Mouse (Mus musculus) retina, embryonic 14.5 days (tissue): Measurements from ENCODE around the gene Tmco4.
A peak's percentile ranks its signal among the peaks of the same experiment; 100 is the strongest.

Experiments
- DNase-seq: peaks from one replicate; pipeline ENCODE4 v3.0.0-alpha.2; 2015; ENCODE audit warnings: low spot score

Tmco4 gene

DNA sequence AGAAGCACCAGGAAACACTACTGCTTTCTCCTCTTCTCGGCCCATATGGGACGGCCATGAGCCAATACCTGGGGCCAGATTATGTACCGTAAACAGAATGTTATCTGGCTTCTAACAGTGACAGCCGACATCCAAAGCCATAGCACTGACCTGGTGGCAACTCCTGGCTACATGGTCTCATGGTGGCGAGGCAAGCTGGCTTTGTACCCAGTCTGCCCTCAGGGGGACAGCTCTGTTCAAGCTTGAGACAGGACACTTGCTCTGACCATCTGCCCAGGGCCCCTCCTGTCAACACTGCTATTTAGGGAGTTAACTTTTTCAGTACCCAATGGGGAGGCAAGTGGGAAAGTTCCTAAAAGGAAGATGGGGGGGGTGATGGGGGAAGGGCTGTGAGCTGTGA is 84.6 kb downstream of the Tmco4 start:
- DNase-seq: no peak

DNA sequence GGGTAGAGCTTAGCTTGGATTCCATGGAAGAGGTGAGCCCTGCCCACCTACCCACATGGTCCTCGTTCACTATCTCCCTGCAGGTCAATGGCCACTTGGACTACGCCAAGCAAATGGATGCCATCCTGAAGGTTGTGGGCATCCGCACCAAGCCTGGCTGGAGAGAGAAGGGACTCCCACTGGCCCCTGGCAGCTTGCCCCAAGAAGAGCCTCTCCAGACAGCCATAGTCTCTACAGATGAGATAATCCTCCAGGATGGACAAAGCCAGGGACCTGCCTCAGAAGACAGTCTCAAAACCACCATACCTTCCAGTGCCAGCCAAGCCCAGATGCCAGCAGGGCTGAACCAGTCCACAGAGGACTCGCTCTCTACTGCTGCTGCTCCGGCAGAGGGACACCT is 85.3 kb downstream of the Tmco4 start:
- DNase-seq: no peak

DNA sequence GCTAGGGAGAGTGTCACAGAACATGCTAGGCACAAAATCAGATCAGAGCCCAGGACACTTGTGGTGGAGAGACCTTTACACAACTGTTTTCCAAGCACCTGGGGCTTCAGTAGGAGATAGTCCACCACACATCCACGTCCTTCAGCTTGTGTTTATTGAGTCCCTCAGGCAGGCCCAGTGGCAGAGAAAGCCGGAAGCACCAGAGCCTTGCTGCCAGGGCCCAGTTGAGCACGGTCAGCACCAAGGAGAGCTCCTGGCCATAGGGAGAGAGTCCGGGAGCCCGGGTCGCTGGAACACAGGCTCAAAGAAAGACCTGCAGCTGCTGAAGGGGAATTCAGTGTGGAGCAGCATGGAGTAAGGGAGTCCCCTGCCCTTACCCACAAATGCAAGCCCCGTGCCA is 86.9 kb downstream of the Tmco4 start:
- peak; percentile 64 for DNase-seq

DNA sequence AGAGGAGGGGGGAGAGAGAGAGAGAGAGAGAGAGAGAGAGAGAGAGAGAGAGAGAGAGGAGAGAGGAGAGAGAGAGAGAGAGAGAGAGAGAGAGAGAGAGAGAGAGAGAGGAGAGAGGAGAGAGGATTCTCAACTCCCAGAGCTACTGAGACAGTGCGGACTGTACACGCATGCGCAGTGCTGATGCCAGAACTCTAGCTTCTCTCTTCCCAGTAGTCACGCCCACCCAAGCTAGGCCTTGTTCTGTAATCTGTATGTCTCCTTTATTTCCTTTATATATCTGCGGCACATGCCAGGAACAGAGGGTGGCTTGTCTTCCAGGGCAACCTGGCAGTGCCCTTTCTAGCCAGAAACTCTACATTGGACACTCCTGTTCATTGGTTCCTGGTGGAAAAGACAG is 92.1 kb downstream of the Tmco4 start:
- no peak for DNase-seq

DNA sequence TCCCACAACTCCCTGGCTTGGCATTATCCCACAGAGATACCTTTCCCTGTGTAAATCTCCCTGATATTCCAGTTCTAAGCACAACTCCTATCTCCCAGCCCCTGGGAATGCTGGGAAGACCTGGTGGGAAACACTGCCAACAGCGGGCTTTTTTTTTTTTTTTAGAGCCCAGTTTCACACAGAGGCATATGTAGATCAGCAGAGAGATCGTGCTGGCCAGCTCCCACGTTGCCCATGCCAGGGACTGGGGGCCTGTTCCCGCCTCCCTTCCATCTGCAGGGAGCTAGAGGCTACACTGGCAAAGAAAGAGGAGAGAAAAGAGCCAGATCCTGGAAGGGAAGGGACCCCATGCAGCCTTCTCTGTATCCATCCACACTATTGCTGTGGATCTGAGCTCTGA is 95.6 kb downstream of the Tmco4 start:
- no peak for DNase-seq

DNA sequence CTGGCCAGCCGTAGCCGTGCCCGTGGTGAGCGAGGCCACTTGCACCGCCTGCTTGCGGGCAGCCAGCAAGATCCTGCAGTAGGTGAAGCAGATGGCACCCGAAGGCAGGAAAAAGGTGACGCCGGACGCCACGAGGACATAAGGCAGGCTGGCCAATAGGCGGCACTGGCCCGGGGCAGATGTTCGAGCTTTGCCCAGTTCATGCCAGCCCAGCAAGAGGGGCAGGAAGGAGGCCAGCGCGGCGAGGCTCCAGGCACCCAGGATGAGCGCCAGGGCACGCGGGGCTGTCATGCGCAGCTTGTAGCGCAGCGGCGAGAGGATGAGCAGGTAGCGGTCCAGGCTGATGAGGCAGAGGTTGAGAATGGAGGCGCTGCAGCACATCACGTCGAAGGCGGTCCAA is 101.4 kb downstream of the Tmco4 start:
- DNase-seq: no peak

DNA sequence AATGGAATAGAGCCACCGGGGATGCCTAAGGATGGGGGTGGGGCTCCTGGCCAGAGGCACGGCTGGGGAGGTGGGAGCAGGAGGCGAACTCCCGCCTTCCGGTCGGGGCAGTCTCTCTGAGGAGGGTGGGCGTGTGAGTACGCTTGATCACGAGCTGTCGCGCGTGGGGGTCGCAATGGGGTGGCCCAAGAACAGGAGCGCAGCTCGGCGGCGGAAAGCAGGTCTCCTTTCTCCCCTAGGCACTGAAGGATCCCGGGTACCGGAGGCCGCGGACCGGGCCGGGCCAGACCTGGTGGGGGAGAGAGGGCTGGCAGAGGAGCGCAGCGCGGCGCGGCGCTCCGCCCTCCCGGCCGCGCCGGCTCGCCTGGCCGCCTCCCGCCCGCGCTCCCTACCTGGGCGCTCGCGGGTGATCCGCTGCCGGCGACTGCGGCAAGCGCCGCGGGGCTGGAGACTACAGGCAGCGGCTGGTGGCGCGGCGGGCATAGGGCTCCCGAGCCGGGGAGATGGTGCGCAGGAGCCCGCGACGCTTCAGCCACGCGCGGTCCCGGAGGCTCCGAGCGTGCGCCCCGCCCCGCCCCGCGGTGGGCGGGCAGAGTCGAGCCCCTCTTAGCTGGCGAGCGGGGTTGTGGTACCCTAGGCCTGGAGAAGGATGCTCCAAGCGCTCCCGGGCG is 102.5 kb downstream of the Tmco4 start, which contains the start of gene Htr6:
Gene Htr6 (minus strand): TSS at position 530 of the 671 bp plus-strand sequence.
- DNase-seq: no peak

DNA sequence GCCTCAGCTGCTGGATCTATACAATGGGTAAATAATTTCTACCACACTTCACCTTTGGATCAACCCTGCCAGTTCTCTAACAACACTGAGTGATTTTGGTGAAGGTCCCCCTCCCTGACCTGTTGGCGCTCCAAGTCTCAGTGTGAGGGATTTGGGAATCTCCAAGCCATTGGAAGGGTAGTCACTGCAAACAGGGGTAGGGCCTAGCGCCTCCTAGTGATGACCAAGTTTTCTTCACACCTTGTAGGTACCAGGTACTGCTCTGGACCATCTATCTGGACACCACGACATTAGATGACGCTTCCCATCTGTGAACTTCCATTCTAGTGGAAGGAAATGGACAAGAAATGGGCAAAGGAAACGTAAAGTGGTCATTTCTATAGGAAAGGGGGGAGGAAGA is 103.2 kb downstream of the Tmco4 start:
- DNase-seq: no peak

DNA sequence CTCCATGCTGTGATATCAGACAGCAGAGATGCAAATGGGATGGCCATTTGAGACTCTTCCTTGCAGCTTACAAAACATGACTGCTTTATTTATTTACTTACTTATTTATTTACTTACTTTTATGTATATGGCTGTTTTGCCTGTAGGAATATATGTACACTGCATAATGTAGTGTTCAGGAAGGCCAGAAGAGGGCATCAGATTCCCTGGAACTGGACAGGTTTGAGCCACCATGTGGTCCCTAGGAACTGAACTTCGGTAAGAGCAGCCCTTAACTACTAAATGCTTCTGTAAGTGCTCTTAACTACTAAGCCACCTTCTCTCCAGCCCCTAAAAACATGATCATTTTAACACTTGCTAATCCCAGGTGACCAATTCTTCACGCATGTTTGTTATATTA is 105.6 kb downstream of the Tmco4 start:
- peak; percentile 63 for DNase-seq

DNA sequence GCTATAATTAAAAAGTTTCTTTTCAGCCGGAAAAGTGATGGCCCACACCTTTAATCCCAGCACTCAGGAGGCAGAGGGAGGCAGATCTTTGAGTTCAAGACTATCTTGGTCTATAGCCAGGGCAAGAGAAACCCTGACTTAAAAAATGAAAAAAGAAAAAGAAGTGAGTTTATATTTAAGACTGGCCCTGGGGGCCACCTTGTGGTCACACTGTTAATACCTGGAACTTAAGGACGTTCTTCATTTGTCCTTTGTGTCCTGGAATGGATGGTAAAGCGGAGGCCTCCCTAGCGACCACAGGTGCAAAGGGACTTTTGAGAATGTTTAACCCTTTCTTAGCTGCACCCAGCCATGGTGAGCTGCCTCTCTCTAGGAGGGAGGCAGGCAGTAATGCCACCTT is 106.0 kb downstream of the Tmco4 start:
- DNase-seq: no peak

DNA sequence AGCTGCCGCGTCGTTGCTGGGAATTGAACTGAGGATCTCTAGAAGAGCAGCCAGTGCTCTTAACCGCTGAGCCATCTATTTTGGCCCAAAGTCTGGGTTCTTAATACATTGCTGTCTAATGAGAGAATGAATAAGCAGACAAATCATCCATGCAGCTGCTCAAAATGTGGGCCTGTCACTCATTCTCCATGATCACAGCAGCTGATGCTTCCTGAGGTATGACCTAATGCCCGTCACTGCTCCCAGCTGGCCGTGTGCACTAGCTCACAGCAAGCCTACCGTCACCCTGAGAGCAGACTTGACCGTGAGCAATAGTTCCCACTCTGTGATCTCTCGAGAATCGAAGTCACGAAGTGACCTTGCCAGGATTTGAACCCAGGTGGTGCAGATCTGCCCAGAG is 106.8 kb downstream of the Tmco4 start:
- no peak for DNase-seq

DNA sequence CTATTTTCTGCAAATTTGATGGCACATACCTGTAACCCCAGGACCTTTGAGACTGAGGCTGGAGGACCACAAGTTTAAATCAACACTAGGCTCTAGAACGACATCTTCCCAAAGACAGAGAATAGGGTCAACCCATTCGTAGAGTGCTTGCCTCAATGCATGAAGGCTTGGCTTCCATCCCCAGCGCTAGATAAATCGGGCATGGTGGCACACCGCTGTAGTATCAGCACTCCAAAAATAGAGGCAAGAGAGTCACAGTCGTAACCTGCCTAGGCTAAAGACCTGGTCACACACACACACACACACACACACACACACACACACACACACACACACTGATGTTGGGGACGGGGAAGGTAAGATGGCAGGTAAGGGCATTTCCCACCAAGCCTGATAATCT is 107.6 kb downstream of the Tmco4 start:
- DNase-seq: no peak

DNA sequence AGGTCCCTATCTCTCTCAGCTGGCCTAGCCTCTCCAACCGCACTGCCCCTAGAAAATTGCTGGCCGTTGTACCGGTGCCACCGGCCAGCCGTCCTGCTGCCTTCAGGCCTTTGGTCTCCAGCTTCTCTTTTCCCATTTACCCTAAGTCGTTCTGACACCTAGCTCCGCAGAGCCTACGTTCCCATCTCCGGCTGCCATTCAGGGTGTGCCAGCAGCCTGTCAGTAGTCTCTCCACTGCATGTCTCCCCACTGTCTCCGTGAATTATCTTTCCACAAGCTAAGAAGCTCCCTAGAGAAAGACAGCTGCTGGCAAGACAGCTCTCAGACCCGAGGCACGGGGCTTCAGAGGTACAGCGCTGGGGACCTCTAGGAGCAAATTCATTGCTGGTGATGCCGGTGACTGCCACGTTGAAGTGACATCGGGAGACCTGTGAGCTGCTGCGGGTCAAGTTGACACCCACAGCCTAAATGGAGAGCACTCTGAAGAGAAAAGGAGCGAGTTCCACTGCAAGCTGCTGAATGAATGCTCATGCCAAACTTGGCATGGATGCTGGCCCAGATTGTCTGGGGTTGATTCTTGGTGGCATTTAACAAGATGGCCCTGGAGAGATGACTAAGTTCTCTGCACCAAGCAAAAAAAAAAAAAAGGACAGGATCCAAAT is 108.7 kb downstream of the Tmco4 start:
- no peak for DNase-seq

DNA sequence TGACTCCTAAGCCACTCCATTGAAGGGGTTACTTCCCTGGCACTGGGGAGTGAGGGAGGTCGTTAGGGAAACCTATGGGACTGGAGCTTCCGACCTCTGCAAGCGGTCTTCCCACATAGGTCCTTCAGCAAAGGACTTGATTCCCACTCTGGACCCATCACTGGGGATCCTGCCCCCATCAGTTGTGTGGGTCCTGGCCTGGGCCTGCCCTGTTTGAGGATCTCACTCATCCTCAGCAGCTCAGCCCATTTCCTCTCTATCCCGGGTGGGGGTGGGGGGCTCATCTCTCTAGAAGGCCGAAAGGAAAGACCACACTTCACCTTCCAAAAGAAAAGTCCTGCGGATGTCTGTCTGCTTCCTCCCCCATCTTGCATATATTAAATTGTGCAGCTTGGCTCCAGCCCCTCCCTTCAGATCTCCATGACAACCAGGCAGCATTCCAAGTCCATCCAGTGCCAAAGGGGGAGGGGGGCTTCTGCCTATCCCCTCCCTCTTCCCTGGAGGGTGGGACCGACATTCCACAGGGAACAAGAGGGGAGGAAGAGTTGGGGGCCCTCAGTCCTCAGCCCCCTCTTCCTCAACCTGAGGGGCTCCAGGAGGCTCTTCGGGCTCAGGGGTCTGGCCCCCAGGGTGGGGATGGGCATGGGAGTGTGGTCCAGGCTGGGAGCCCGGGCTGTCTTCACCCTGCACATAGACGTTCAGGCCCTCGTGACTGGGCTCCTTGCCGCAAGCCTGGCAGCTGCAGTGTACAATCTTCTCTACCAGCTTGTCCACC is 110.3 kb downstream of the Tmco4 start:
- DNase-seq: no peak

DNA sequence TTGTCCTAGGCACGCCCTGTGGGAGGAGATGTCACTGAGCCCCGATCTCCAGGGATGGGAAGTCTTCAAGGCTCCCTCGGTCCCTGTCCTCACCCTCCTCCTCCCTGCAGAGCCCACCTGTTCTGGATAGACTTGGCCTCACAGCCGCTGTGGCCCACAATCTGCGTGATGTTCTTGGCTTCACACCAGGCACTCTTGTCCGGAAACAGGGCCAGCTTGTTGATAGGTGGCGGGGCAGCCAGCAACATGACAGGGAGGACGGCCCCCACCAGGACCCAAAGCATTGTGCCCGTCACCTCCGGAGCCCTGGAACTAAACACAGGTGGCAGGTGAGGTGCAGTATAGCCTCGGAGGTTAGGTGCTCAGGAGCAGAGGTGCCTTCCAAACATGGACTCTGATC is 112.6 kb downstream of the Tmco4 start:
- no peak for DNase-seq

DNA sequence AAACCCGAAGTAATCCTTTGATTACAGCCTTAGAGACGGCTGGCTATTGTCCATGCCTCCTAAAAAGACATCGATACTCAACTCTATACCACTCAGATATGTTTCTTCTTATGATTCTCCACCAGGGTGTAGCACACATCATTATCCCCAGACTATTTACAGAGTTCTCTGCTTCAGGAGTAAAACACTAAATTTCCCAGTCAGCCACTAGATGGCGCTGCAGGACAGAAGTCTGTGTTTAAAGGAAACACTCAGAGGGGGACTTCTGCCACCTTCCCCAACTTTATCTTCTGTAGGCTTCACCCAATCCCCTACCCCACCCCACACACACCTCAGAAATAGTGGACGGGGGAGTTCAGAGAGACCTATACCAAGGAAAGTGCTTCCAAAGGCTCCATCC is 113.3 kb downstream of the Tmco4 start:
- peak; percentile 97 for DNase-seq

DNA sequence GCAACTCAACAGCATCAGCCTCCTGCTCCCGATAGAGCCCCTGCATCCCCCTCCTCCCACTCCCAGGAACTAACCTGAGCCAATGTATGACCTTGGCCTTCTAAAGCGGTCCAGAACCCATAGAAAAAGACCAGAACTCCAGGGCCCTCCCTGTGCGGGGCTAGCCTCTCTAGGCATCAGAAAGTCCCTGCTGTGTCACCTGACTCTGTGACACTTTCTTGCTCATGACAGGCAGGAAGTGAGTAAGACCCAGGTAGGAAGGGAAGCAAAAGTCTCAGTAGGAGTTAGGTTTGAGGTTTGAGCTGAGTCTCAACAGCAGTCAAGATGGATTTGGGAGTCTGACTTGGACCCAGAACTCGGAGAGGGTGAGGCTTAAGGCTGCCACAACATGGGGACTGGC is 114.3 kb downstream of the Tmco4 start:
- no peak for DNase-seq

DNA sequence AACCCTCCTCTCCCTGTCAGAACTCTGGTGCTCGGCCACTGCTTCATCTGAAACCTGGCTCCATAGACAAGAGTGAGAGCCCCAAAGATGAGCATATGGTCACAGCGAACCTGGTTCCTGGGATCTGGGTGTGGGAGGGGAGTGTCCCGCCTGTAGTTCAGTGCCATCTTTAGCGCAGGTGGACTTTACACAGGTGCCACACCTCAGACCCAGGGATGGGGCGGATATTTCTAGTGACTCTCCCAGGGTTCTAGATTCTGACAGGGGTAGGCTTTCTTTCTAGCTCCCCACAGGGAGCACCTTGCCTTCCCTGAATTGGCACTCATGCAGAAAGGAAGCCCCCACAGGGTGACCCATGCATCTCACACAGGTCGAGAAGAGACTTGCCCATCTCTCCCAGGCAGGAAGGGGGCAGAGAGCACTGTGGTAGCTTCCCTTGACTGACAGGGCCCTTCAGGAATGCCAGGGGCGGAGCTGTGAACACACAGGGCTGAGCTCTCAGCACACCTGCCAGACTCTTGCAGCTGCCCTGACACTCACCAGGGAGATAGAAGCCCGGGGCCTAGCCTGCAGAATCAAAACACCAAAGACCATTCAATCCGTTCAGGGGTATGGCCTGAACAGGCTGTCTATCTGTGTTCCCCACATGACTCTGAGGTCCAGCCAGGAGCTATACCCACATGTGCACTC is 116.4 kb downstream of the Tmco4 start:
- no peak for DNase-seq

DNA sequence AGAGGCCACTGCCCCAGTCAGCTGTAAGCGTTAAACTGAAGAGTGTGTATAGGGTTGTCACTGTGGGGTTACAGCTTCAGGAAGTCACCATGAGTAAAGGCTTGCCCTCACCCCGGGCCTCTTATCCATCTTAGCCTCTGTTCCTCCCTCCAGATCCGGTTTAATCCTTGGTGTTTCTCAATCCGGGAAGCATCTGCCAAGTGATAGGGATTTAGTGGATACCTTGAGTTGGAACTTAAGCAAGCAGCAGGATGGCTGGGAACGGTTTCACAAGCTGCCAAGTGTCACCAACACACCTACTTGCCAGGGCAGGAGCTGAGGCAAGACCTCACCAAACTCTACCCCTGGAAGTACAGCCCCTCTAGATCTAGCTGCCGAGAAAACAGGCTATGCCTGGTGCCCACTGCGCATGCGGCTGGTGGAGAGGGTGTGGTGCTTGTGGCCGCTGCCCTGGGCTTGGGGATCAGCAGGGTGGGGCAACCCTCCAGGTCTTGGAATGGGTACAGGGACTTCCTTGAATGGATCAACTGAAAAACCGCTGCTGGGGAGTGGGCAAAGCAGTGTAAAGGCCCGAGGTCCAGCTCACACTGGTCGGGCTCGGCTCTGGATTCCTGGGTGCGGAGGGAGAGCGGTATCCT is 117.7 kb downstream of the Tmco4 start:
- no peak for DNase-seq

DNA sequence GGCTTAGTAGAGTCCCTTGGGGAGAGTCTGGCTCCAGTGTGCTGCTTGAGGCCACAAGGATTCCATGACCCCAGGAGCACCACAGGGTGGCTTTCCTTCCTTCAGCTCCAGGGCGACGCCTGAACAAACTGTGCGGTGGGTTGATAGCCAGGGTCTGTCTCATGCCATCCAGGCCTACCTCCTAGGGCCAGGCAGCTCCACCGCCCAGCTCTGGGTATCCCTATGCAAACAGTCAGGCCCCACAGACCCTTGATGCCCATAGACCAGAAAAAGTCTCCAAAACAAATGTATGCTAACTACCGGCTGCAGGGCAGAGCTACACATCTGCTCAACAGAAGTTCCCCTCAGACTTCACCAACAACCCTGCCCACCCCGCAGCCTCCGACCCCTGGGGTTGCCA is 118.4 kb downstream of the Tmco4 start:
- no peak for DNase-seq

DNA sequence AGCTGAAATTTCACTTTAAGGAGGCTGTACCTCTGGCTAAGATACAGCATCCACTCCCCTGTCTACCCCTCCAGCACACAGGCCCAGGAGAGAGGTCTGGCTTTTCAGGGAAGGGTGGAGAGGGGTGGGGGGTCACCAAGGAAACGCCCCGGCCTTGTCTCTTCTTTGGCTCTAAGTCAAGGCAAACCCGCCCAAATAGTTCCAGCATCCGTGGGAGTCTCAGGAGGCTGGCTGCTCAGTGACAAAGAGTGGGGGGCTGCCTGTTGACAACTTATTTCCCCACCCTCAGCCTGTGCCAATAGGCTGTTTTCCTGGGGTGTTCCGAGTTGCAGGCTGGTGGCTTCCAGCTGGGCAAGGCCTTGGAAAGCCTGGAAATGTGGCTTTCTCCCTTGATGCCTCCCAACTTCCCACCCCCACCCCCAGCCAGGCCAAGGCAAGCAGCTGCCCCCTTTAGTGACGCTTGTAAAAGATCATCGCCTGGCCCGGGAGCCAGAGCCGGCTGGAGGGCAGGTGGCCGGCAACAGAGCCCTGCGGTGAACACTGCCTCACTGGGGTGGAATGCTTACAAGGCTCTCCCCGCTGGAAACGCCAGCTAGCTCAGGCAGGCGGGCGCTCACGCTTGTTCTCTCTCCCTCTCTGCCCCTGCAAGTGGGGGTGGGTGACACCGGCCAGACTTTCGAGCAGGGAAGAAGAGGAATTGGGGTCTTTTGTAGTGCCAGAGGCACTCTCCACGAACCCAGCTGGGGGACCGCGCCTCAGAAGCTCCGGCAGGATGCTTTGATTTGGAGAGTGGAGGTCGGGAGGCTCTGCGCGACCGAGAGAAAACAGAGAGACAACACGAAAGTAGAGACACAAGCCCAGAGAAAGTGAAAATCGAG is 119.0 kb downstream of the Tmco4 start:
- DNase-seq: no peak
